Mouse (Mus musculus): ENCODE data around the gene Man1c1. TPM values are rescaled to one million over a fixed set of nuclear protein-coding genes. Genes with fewer than 3 reads are reported as not detected.
A peak's percentile ranks its signal among the peaks of the same experiment; 100 is the strongest.

Man1c1 gene
- polyA plus RNA-seq, 1 experiment from 2014 or later, result 1.3 TPM

- Histone ChIP-seq H3K27me3 (replicated peaks; ENCODE audit: control insufficient read depth, insufficient read depth, low read length) (no peaks in the 10 kb centered on the region), H3K36me3 (ENCODE audit: control insufficient read depth, insufficient read depth, low read length) (no peaks in the 10 kb centered on the region), H3K27ac (ENCODE audit: low read length) (no peak overlapping the region), H3K4me2 (ENCODE audit: low read depth, low read length) (no peak overlapping the region), H3K4me1 (ENCODE audit: control insufficient read depth, insufficient read depth, low read length) (peaks cover 13% of the 10 kb centered on the region; the same call in 1 of the 2 replicates), H3K9me3 (ENCODE audit: control insufficient read depth, low read length) (no peaks in the 10 kb centered on the region), H3K4me3 (ENCODE audit: low read length) (no peak overlapping the region), H3K9ac (ENCODE audit: low read depth, low read length) (no peak overlapping the region)
- 53% methylated on average over 8 of the region's 8 CpGs for WGBS
- ATAC-seq, result no peak
Observed at GRCm38 (mm10) chr4:134636406-134636805, 67.7 kb downstream of the Man1c1 start.

DNA sequence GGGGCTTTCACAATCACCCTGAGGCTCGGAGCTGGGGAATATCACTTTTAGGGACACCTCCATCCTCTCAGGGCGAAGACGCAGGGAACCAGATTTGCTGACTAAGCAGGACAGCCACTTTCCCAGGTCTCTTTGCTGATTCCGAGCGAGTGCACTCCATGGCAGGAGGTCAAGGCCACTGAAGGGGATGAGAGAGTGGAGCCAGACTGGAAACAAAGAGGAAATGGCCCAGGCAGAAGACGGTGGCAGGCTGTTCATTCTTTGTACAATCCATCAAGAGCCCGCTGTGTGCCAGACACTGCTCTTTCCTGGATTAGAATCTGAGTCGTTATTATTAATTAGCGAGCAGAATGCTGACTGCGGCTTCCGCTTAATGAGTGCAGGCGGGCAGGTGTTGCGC lies 70.1 kb downstream of the Man1c1 start:
- H3K4me1 ChIP-seq (ENCODE audit: control insufficient read depth, insufficient read depth, low read length), result peaks cover 13% of the 10 kb centered on the region; the same call in 1 of the 2 replicates
- no peak overlapping the region for H3K9ac ChIP-seq (ENCODE audit: low read depth, low read length)
- ATAC-seq, result no peak
- H3K4me2 ChIP-seq (ENCODE audit: low read depth, low read length), result no peak overlapping the region
- WGBS, result 63% methylated on average over 13 of the region's 13 CpGs
- no peak overlapping the region for H3K4me3 ChIP-seq (ENCODE audit: low read length)
- H3K9me3 ChIP-seq (ENCODE audit: control insufficient read depth, low read length), result no peaks in the 10 kb centered on the region
- no peak overlapping the region for H3K27ac ChIP-seq (ENCODE audit: low read length)
- H3K27me3 ChIP-seq (replicated peaks; ENCODE audit: control insufficient read depth, insufficient read depth, low read length), result no peaks in the 10 kb centered on the region
- no peaks in the 10 kb centered on the region for H3K36me3 ChIP-seq (ENCODE audit: control insufficient read depth, insufficient read depth, low read length)

DNA sequence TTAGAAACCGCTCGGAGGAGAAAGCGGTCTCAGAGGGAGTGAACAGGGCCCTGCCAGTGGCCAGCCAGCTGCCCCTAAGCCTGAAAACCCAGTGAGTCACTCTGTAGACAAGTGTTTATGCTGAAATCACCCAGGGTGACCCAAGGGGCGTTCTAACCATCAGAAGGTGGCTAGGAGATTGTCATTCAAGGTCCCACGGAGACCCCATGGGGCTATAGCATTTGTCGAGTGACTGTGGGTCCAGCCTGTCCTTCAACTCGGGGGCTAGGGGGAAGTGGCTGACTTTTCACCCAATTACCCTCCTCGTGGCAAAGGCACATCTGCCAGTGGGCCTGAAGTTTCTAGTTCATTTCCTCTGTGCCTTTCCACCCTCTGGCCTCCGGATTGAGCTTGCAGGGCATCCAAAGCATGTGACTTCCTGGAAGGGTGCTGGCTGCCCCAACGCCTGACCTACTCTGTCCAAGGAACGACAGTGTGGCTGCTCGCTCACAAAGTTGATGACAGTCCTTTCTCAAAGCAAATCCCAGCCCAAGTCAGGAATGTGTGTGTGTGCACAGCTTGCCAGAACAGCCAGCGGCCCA lies 71.9 kb downstream of the Man1c1 start:
- Histone ChIP-seq H3K4me3 (ENCODE audit: low read length) (no peak overlapping the region), H3K27me3 (replicated peaks; ENCODE audit: control insufficient read depth, insufficient read depth, low read length) (no peaks in the 10 kb centered on the region), H3K36me3 (ENCODE audit: control insufficient read depth, insufficient read depth, low read length) (no peaks in the 10 kb centered on the region), H3K9me3 (ENCODE audit: control insufficient read depth, low read length) (no peaks in the 10 kb centered on the region), H3K4me2 (ENCODE audit: low read depth, low read length) (no peak overlapping the region), H3K9ac (ENCODE audit: low read depth, low read length) (no peak overlapping the region), H3K27ac (ENCODE audit: low read length) (peak overlapping the region; percentile 63), H3K4me1 (ENCODE audit: control insufficient read depth, insufficient read depth, low read length) (peaks cover 17% of the 10 kb centered on the region; the same call in 1 of the 2 replicates)
- WGBS, result 42% methylated on average over 13 of the region's 13 CpGs
- ATAC-seq, result peak; percentile 44; the same call in 1 of the 2 replicates

- Histone ChIP-seq H3K4me2 (ENCODE audit: low read depth, low read length) (no peak overlapping the region), H3K4me3 (ENCODE audit: low read length) (no peak overlapping the region), H3K27ac (ENCODE audit: low read length) (peak overlapping the region; percentile 63), H3K4me1 (ENCODE audit: control insufficient read depth, insufficient read depth, low read length) (peaks cover 20% of the 10 kb centered on the region; the same call in 1 of the 2 replicates), H3K9me3 (ENCODE audit: control insufficient read depth, low read length) (no peaks in the 10 kb centered on the region), H3K27me3 (replicated peaks; ENCODE audit: control insufficient read depth, insufficient read depth, low read length) (no peaks in the 10 kb centered on the region), H3K36me3 (ENCODE audit: control insufficient read depth, insufficient read depth, low read length) (no peaks in the 10 kb centered on the region), H3K9ac (ENCODE audit: low read depth, low read length) (no peak overlapping the region)
- no peak for ATAC-seq
- WGBS, result 74% methylated on average over 14 of the region's 14 CpGs
Observed at GRCm38 (mm10) chr4:134631471-134632130, 72.5 kb downstream of the Man1c1 start.

GRCm38 (mm10) chr4:134628575-134629384 lies 75.3 kb downstream of the Man1c1 start:
- Histone ChIP-seq H3K27me3 (replicated peaks; ENCODE audit: control insufficient read depth, insufficient read depth, low read length) (no peaks in the 10 kb centered on the region), H3K9ac (ENCODE audit: low read depth, low read length) (no peak overlapping the region), H3K4me3 (ENCODE audit: low read length) (no peak overlapping the region), H3K27ac (ENCODE audit: low read length) (no peak overlapping the region), H3K9me3 (ENCODE audit: control insufficient read depth, low read length) (no peaks in the 10 kb centered on the region), H3K4me1 (ENCODE audit: control insufficient read depth, insufficient read depth, low read length) (peaks cover 26% of the 10 kb centered on the region), H3K4me2 (ENCODE audit: low read depth, low read length) (no peak overlapping the region), H3K36me3 (ENCODE audit: control insufficient read depth, insufficient read depth, low read length) (no peaks in the 10 kb centered on the region)
- 70% methylated on average over 10 of the region's 10 CpGs for WGBS
- ATAC-seq, result no peak

- peaks cover 26% of the 10 kb centered on the region for H3K4me1 ChIP-seq (ENCODE audit: control insufficient read depth, insufficient read depth, low read length)
- H3K4me2 ChIP-seq (ENCODE audit: low read depth, low read length), result no peak overlapping the region
- no peaks in the 10 kb centered on the region for H3K27me3 ChIP-seq (replicated peaks; ENCODE audit: control insufficient read depth, insufficient read depth, low read length)
- no peak overlapping the region for H3K9ac ChIP-seq (ENCODE audit: low read depth, low read length)
- 65% methylated on average over 7 of the region's 7 CpGs for WGBS
- H3K36me3 ChIP-seq (ENCODE audit: control insufficient read depth, insufficient read depth, low read length), result no peaks in the 10 kb centered on the region
- H3K27ac ChIP-seq (ENCODE audit: low read length), result no peak overlapping the region
- no peak for ATAC-seq
- H3K9me3 ChIP-seq (ENCODE audit: control insufficient read depth, low read length), result no peaks in the 10 kb centered on the region
- H3K4me3 ChIP-seq (ENCODE audit: low read length), result no peak overlapping the region
Observed at GRCm38 (mm10) chr4:134628058-134628457, 76.0 kb downstream of the Man1c1 start.

DNA sequence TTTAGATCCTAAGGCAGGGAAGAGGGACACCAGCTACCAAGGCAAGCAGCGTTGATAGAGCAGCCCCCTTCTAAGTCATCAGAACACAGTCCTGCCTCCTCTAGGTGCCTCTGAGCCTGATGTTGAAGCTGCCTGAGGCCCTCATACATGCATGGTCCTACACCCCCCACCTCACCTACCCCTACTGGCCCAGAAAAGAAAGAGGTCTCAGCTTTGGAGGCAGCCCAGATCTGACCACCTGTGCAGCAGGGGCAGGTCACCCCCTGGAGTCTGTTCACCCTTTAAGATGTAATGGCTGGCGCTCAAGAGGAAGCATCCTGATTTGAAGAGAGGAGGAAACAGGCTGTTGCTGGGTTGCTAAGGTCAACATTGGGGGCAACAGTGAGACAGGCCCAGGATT lies 77.2 kb downstream of the Man1c1 start:
- H3K27me3 ChIP-seq (replicated peaks; ENCODE audit: control insufficient read depth, insufficient read depth, low read length), result no peaks in the 10 kb centered on the region
- no peak overlapping the region for H3K4me2 ChIP-seq (ENCODE audit: low read depth, low read length)
- no peak overlapping the region for H3K27ac ChIP-seq (ENCODE audit: low read length)
- no peak for ATAC-seq
- no peaks in the 10 kb centered on the region for H3K36me3 ChIP-seq (ENCODE audit: control insufficient read depth, insufficient read depth, low read length)
- WGBS, result 76% methylated on average over 2 of the region's 2 CpGs
- no peak overlapping the region for H3K9ac ChIP-seq (ENCODE audit: low read depth, low read length)
- peaks cover 16% of the 10 kb centered on the region; the same call in 1 of the 2 replicates for H3K4me1 ChIP-seq (ENCODE audit: control insufficient read depth, insufficient read depth, low read length)
- no peak overlapping the region for H3K4me3 ChIP-seq (ENCODE audit: low read length)
- no peaks in the 10 kb centered on the region for H3K9me3 ChIP-seq (ENCODE audit: control insufficient read depth, low read length)

DNA sequence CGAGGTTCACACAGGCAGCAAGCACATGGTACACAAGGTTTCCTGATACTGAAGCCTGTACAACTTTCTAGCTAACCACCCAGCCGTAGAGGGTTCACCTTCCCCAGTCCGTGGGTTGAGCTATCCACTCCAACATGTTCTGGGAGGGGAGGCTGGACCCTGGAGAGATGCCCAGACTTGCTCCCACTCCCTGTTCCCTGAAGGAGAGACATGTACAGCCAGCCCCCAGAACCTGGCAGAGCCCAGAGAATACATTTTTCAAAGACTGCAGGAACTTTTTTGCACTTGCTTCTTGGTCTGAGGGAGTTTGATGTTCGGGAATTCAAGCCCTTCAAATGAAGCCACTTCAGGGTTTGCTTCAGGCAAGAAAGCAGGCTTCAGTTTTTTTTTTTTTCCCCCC lies 77.7 kb downstream of the Man1c1 start:
- H3K9ac ChIP-seq (ENCODE audit: low read depth, low read length), result no peak overlapping the region
- 73% methylated on average over 4 of the region's 4 CpGs for WGBS
- no peaks in the 10 kb centered on the region for H3K9me3 ChIP-seq (ENCODE audit: control insufficient read depth, low read length)
- H3K27me3 ChIP-seq (replicated peaks; ENCODE audit: control insufficient read depth, insufficient read depth, low read length), result no peaks in the 10 kb centered on the region
- no peak overlapping the region for H3K4me3 ChIP-seq (ENCODE audit: low read length)
- no peak for ATAC-seq
- no peak overlapping the region for H3K4me2 ChIP-seq (ENCODE audit: low read depth, low read length)
- no peak overlapping the region for H3K27ac ChIP-seq (ENCODE audit: low read length)
- no peaks in the 10 kb centered on the region for H3K36me3 ChIP-seq (ENCODE audit: control insufficient read depth, insufficient read depth, low read length)
- H3K4me1 ChIP-seq (ENCODE audit: control insufficient read depth, insufficient read depth, low read length), result peaks cover 13% of the 10 kb centered on the region; the same call in 1 of the 2 replicates

- ATAC-seq, result peak; percentile 52; the same call in 1 of the 2 replicates
- H3K27me3 ChIP-seq (replicated peaks; ENCODE audit: control insufficient read depth, insufficient read depth, low read length), result no peaks in the 10 kb centered on the region
- H3K9me3 ChIP-seq (ENCODE audit: control insufficient read depth, low read length), result no peaks in the 10 kb centered on the region
- no peak overlapping the region for H3K4me3 ChIP-seq (ENCODE audit: low read length)
- peak overlapping the region; percentile 43; the same call in 1 of the 2 replicates for H3K9ac ChIP-seq (ENCODE audit: low read depth, low read length)
- WGBS, result 37% methylated on average over 14 of the region's 14 CpGs
- H3K4me2 ChIP-seq (ENCODE audit: low read depth, low read length), result no peak overlapping the region
- peaks cover 13% of the 10 kb centered on the region; the same call in 1 of the 2 replicates for H3K4me1 ChIP-seq (ENCODE audit: control insufficient read depth, insufficient read depth, low read length)
- H3K27ac ChIP-seq (ENCODE audit: low read length), result 0 out of 2 replicates have a peak overlapping the region, but pooled peaks have one; percentile 37
- no peaks in the 10 kb centered on the region for H3K36me3 ChIP-seq (ENCODE audit: control insufficient read depth, insufficient read depth, low read length)
Observed at GRCm38 (mm10) chr4:134624109-134624862, 79.8 kb downstream of the Man1c1 start.
